Mouse (Mus musculus): Measurements from ENCODE around the gene Coro7. TPM values are rescaled to one million over a fixed set of nuclear protein-coding genes. Genes with fewer than 3 reads are reported as not detected.
A peak's percentile ranks its signal among the peaks of the same experiment; 100 is the strongest.

The Coro7 gene
- total RNA-seq, 2 experiments from 2014 or later: 15.7 to 48.2 TPM

DNA sequence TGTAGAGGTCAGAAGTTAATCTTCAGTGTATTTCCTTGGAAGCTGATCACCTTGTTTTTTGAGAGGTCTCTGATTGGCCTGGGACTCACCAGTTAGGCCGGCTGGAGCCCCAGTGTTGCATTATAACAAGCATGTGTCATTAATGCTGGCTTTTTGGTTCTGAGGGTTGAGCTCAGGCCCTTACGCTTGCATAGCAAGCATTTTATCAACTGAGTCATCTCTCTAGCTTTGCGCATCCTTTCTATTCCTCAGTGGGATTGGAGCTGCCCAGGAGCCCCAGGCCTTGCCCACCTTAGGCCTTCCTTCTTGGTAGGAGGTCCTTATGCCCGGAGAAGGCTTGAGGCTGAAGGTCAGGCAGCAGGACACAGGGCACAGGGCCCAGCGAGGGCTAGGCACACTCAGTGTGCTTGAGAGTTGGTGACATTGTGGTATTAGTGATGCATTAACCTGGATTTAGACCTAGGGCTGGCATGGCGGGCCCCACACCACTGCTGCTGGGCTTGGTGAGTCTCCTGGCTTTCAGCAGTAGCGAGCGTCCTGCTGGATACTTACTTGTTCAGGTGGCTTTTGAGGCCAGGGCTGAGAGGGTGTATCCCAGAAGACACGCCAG, 78.8 kb downstream of the Coro7 start:
- no peak for ATAC-seq (replicated peaks; ENCODE audit: low FRiP score, low TSS enrichment, poor library complexity, severe bottlenecking)

DNA sequence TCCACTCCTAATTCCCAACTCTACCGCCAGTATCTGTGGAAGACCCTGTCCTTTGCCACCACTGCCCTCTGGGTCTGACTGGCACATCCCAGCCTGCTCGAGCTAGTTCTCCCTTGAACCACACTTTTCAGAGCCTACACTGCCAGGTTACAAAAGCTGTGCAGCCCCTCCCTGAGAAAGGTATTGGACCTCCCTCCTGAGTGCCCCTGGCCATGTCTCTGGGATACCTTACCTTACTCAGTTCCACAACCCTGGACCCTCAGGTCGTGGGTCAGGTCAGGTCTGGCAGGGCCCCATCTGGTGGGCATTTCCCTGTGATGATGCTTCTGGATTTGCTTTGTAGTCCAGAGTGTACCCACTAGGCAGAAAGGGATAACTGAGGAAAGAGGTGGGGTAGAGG, 80.0 kb downstream of the Coro7 start:
- ATAC-seq (replicated peaks; ENCODE audit: low FRiP score, low TSS enrichment, poor library complexity, severe bottlenecking): no peak

- ATAC-seq (replicated peaks; ENCODE audit: low FRiP score, low TSS enrichment, poor library complexity, severe bottlenecking): no peak
Measured at GRCm38 (mm10) chr16:4598891-4599543, 80.6 kb downstream of the Coro7 start.

DNA sequence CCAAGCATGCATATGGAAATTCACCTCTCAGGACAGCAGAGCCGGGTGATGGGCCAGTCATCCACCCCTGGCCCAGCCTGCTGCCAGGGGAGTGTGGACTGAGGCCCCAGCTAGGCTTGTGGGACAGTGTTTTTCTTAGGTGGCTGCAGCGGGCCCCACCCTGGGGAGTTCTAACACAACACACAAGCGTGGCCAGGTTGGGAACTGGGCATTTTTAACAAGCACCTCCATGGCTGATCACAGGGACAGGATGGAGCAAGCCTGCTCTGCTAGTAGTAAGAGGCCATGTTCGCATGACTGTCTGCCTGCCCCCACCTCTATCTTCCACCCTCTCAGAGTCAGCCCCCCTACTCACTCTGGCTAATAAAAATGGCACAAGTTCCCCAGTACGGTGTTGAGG, 81.5 kb downstream of the Coro7 start:
- ATAC-seq (replicated peaks; ENCODE audit: low FRiP score, low TSS enrichment, poor library complexity, severe bottlenecking): no peak

DNA sequence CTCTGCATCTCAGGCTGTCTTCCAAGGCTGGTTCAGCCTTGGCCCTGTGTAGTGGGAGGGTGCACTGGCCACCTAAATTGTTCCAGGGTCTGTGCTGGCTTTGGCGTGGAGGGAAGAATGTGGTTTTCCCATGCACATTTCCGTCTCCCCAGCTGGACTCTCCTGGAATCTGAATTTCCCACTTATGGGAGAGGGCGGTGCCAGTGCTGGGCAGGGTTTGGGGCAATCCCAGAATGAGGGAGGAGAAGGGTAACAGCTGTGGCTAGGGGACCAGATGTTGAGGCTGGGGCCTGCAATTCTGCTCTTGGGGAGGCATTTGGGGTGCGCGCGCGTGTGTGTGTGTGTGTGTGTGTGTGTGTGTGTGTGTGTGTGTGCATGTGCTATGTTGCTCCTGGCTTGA, 82.3 kb downstream of the Coro7 start:
- no peak for ATAC-seq (replicated peaks; ENCODE audit: low FRiP score, low TSS enrichment, poor library complexity, severe bottlenecking)

DNA sequence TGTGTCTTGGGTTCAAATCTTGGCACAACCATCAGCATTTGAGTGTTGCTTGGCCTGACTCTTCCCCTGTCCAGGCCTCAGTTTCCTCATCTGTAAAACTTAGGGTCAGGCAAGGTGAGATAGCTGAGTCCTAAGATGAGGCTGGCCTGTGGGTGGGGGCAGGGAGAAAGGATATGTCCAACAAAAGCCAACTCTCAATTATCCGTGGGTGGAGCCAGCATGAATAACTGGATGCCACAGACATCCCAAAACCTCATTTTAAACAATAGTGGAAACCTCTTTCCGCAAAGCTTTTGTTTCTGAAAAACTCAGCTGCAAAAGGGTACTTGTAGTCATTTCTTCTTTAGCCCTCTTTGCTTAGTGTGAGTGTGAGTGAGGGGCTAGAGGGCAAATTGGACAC, 82.7 kb downstream of the Coro7 start:
- ATAC-seq (replicated peaks; ENCODE audit: low FRiP score, low TSS enrichment, poor library complexity, severe bottlenecking): no peak

- ATAC-seq (replicated peaks; ENCODE audit: low FRiP score, low TSS enrichment, poor library complexity, severe bottlenecking): no peak
Measured at GRCm38 (mm10) chr16:4596141-4596728, 83.3 kb downstream of the Coro7 start.

DNA sequence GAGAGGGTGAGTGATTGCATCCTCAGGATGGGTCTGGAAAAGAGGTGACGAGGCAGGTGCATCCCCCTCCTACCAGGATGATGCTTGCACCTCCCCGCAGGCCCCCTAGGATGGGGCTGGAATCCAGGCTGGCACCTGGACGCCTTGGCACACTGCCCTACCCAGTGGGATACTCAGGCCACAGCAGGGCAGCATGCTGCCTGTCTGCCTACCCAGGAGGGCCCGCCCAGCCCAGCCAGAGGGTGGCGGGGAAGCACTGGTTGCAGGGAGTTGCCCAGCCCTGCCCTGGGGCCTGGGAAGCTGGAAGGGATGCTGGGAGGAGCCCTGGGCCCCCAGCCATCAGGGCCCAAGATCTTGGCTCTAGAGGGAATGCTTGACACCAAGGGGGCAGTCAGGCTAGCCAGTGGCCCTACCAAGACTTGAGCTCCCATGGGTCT, 84.0 kb downstream of the Coro7 start:
- no peak for ATAC-seq (replicated peaks; ENCODE audit: low FRiP score, low TSS enrichment, poor library complexity, severe bottlenecking)

DNA sequence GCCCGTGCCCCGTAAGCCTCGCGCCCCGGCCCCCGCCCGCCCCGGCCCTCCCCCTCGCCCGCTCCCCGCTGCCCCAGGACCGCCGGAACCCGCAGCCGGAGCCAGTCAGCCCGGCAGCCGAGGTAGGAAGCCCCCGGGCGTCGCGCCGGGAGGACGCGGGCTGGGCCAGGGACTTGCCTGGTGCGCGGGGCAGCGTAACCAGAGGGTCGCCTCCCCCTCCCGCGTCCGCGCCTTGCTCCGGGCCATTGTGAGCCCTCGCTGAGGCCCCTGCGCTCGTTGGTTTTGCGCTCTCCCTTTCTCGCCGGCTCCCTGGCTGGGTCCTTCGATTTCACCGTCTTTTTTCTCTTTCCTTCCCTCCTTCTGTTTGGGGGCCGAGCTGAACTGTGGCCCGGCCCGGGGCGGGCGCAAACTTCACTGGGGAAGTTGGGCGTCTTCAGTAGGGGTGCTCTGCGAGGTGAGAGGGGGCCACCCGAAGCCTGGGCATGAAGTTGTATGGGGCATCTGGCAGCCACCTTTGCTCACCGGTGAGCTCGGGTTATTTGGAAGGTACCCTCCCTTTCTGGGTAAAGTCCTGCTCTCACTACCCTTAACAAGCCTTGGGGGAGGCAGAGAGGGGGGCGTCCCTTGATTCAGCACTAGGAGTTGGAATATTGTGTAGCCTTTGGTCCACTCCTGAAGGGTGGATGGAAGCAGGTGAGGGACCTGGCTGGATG, 84.6 kb downstream of the Coro7 start:
- 0 out of 2 replicates have a peak, but pooled peaks have one; percentile 6 for ATAC-seq (replicated peaks; ENCODE audit: low FRiP score, low TSS enrichment, poor library complexity, severe bottlenecking)

GRCm38 (mm10) chr16:4593971-4594813, 85.4 kb downstream of the Coro7 start, which contains the start of gene Glis2:
Gene Glis2, plus strand, starts transcription at chr16:4594713.
- ATAC-seq (replicated peaks; ENCODE audit: low FRiP score, low TSS enrichment, poor library complexity, severe bottlenecking): no peak

DNA sequence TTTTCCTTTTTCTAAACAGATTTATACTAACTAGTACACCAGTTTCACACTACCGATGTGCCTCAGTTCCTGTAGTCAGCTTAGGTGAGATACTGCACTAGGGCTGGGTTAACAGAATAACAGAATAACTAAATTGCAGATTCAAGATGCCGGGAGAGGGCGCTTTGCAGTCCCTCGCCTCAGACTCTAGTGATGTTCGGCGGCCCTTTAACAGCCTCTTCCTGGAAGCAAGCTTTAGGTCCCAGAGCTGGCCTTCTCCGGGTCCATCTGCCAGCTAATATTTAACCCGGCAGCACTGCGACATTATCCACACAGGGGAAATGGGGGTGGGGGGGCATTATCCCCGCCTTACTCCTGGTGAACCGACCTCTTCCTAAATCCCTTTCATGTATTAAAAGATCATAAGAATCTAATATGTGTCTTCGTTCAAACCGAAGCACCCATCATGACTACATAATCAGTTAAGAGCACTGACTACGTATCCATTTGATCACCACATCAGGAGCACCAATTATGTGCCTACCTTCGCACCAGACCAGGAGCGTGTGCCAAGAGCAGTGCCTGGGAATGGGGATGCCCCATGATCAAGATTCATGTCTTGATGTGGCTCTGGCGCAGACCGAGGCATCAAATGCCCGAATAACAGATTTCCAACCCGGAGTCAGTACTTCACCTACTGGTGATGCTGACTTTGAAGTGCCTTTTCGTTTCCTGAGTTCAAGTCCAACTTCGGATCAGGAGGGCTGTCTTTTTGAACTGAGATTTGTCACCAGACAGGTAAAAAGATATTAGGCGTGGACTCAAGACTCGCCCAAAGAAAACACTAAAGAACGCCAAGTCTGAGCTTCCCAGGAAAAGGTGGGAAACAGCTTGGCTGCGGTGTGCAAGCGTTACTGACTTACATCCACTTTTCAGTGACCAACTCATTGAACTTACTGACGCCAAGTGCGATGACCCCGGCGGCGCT, 86.4 kb downstream of the Coro7 start:
- 0 out of 2 replicates have a peak, but pooled peaks have one; percentile 39 for ATAC-seq (replicated peaks; ENCODE audit: low FRiP score, low TSS enrichment, poor library complexity, severe bottlenecking)

DNA sequence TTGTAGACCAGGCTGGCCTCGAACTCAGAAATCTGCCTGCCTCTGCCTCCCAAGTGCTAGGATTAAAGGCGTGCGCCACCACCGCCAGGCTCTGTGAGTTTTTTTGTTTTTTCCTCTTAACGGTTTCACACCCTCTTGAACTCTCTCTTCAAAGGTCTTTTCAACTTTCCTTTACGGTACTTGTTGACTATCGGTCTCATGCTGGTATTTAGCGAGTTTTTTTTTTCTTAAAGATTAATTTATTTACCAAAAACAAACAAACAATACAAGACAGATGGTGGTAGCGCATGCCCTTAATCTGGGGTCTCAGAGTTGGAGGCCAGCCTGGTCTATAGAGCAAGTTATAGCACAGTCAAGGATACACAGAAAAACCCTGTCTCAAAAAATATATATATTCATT, 89.3 kb downstream of the Coro7 start:
- no peak for ATAC-seq (replicated peaks; ENCODE audit: low FRiP score, low TSS enrichment, poor library complexity, severe bottlenecking)

- ATAC-seq (replicated peaks; ENCODE audit: low FRiP score, low TSS enrichment, poor library complexity, severe bottlenecking): no peak
Measured at GRCm38 (mm10) chr16:4587516-4588210, 91.9 kb downstream of the Coro7 start.

DNA sequence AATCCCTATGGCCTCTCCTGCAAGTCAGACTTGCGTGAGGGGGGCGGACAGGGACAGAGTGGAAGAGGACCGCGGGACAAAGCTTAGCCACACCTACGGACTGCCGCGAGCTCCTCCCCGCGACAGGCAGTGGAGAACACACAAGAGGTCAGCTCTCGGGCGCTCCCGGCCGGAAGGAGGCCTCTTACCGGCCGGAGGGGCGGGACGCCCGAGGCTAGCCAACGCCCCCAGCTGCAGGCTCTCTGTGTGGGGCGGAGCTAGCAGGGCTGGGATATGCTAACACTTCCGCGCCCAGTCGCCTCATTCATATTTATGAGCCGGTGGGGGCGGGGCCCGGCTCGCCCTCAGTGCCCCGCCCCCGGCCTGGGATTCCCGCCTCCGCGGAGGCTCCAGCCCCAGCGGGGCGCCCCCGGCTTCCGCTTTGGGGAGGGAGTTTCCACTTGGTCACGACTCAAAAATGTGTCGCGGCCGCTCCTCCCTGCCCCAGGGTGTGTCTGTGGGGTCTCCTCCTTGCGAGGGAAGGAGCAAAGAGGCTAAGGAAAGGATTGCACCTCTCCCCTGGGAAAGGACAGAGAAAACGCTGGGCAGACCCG, 93.0 kb downstream of the Coro7 start:
- ATAC-seq (replicated peaks; ENCODE audit: low FRiP score, low TSS enrichment, poor library complexity, severe bottlenecking): peak; percentile 99

DNA sequence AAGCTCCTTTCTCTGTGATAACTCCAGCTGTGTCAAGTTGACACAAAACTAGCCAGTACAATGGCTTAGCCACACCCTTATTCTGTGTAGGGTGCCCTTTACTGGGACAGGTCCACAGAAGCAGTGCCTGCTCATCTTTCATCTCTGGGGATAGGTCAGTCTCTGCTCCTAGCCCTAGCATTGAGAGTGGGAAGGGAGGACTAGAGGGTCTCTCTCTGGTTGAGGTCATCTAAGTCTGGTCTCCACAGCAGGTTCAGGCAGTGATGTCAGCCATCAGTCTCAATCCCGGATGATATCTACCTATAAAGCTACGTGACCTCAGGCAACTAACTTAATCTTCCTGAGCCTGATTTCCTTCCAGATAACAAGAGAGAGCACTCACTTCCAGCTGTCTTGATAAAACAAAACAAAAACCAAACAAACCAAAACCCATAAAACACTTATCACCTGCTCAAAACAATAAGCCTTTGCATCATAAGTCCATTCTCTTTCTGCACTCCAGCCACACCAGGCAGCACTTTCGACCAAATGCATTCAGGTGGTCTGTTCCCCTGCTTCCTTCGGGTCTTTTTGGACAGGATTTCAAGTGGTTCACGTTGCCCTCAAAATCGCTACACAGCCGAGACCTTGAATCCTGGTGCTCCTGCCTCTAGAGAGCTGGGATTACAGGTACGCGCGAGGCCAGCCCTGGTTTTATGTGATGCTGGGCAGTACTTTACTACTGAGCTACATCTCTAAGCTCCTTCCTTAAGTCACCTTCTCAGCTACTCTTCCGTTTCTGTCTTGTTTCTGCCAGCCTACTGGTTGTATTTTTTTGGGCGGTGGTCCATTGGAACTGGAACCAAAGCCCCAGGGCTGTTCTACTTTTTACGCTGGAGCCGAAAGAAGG, 93.7 kb downstream of the Coro7 start:
- peak; percentile 21; the same call in 1 of the 2 replicates for ATAC-seq (replicated peaks; ENCODE audit: low FRiP score, low TSS enrichment, poor library complexity, severe bottlenecking)

DNA sequence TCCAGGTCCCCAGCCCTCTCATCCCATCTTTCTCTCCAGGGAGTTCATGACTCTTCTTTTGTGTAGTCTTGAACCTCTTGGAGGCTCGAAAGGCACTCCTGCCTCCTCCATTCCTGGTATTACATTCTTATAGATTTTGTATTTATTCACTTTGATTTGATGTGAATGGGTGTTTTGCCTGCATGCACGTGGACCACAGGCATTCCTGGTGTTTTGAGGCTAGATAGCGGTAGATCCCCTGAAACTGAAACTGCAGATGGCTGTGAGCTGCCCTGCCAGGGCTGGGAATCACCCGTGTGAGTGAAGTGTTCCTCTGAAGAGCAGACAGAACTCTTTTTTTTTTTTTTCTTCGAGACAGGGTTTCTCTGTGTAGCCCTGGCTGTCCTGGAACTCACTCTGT, 95.1 kb downstream of the Coro7 start:
- no peak for ATAC-seq (replicated peaks; ENCODE audit: low FRiP score, low TSS enrichment, poor library complexity, severe bottlenecking)

Measured in megakaryocyte-erythroid progenitor cell, adult 5-6 weeks (primary cell).